Mouse (Mus musculus): Measurements from ENCODE around the gene Foxp2. TPM values are rescaled to one million over a fixed set of nuclear protein-coding genes. Genes with fewer than 3 reads are reported as not detected.

The Foxp2 gene
- polyA plus RNA-seq, 1 experiment from 2014 or later, result 33.7 TPM

DNA sequence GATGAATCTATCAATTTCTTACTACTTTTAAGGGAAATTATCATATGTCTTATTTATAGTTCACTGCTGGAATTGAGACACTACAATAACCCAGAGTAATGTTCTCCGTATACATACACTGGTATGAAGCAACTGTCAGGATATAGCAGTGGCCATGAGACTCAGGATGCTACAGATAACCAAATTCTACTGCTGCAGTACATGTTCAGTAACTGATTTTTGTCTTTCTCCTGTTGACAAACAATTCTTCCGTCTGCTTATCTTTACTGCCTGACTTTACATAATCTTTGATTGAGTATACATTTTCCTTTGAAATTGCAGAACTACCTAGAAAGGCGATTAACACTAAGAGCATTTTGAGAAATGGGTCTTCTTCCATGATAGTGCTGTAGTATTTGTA lies 127.3 kb downstream of the Foxp2 start:
- H3K4me1 ChIP-seq (ENCODE audit: control insufficient read depth, insufficient read depth, low read length), result no peaks in the 10 kb centered on the region
- no peak overlapping the region for H3K27ac ChIP-seq (ENCODE audit: low read length)

DNA sequence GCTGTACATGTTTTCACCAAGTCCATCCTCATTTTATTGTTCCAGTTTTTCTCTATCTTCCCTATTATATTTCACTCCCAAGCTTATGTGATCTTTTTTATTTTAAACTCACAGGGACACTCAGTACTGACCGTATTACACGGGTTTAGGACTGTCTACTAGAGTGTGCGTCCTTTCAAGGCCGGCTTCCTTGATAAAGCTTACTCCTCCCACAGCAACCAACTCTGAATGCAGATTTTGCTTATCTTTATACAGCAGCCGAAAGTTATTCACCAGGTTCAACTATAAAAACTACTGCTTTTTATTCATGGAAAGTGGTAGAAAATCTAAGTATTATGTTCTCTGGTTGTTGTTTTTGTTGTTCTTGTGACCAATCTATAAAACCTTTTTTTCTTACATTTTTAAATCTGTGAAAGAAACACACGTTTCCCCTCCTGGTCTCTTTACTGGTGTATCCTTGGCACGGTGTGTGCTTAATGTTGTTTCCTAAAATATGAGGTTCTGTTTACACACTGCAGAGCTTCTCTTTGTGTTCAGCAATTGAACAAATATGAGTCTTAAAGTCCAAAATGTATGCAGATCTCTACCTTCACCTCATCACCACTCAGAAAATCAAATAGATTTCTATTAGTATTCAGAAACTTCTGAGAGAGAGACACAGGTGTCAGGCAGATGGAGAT lies 128.4 kb downstream of the Foxp2 start:
- H3K4me2 ChIP-seq (ENCODE audit: low read depth, low read length), result no peak overlapping the region
- H3K36me3 ChIP-seq (ENCODE audit: control insufficient read depth, insufficient read depth, low read length), result no peaks in the 10 kb centered on the region
- no peaks in the 10 kb centered on the region for H3K4me1 ChIP-seq (ENCODE audit: control insufficient read depth, insufficient read depth, low read length)
- ATAC-seq (ENCODE audit: insufficient read depth, low FRiP score), result no peak
- no peak overlapping the region for H3K27ac ChIP-seq (ENCODE audit: low read length)
- no peak overlapping the region for H3K9ac ChIP-seq (ENCODE audit: low read length)
- no peak overlapping the region for H3K4me3 ChIP-seq (replicated peaks; ENCODE audit: low read length)
- H3K9me3 ChIP-seq (replicated peaks; ENCODE audit: control insufficient read depth, low read length), result no peaks in the 10 kb centered on the region
- H3K27me3 ChIP-seq (ENCODE audit: control insufficient read depth, insufficient read depth, low read length), result no peaks in the 10 kb centered on the region
- 64% methylated on average over 7 of the region's 7 CpGs for WGBS

More for the DNA sequence above, 127.3 kb downstream of the Foxp2 start:
- Histone ChIP-seq H3K36me3 (ENCODE audit: control insufficient read depth, insufficient read depth, low read length) (no peaks in the 10 kb centered on the region), H3K4me3 (replicated peaks; ENCODE audit: low read length) (no peak overlapping the region), H3K4me2 (ENCODE audit: low read depth, low read length) (no peak overlapping the region), H3K9me3 (replicated peaks; ENCODE audit: control insufficient read depth, low read length) (no peaks in the 10 kb centered on the region), H3K9ac (ENCODE audit: low read length) (no peak overlapping the region), H3K27me3 (ENCODE audit: control insufficient read depth, insufficient read depth, low read length) (no peaks in the 10 kb centered on the region)
- WGBS, result 81% methylated on average over 3 of the region's 3 CpGs
- no peak for ATAC-seq (ENCODE audit: insufficient read depth, low FRiP score)

DNA sequence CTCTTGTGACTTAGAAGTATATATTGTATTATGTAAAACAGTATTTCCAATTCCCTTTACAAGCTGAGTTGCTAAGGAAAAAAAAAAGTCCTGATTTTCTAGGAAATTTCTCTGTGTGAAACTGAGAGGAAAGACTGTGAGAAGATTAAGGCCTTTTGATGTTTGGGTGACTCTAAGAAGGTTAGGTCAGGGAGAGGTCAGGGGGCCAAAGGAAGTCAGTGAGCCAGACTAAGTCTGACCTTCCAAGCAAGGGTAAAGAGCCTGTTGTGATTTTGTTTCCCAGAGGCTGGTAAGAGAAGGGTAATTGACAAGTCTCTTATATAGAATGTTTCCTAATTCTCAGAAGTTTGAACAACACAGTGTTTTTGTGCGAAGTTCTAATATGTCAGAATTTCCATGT lies 162.1 kb downstream of the Foxp2 start:
- H3K9me3 ChIP-seq (replicated peaks; ENCODE audit: control insufficient read depth, low read length), result no peaks in the 10 kb centered on the region
- no peaks in the 10 kb centered on the region for H3K27me3 ChIP-seq (ENCODE audit: control insufficient read depth, insufficient read depth, low read length)
- WGBS, result 77% methylated on average over 1 of the region's 1 CpGs
- no peak for ATAC-seq (ENCODE audit: insufficient read depth, low FRiP score)
- H3K36me3 ChIP-seq (ENCODE audit: control insufficient read depth, insufficient read depth, low read length), result no peaks in the 10 kb centered on the region
- no peak overlapping the region for H3K9ac ChIP-seq (ENCODE audit: low read length)
- H3K4me2 ChIP-seq (ENCODE audit: low read depth, low read length), result no peak overlapping the region
- no peak overlapping the region for H3K4me3 ChIP-seq (replicated peaks; ENCODE audit: low read length)
- no peak overlapping the region for H3K27ac ChIP-seq (ENCODE audit: low read length)
- 0 out of 2 replicates have a peak, but pooled peaks cover 3% of the 10 kb centered on the region for H3K4me1 ChIP-seq (ENCODE audit: control insufficient read depth, insufficient read depth, low read length)

DNA sequence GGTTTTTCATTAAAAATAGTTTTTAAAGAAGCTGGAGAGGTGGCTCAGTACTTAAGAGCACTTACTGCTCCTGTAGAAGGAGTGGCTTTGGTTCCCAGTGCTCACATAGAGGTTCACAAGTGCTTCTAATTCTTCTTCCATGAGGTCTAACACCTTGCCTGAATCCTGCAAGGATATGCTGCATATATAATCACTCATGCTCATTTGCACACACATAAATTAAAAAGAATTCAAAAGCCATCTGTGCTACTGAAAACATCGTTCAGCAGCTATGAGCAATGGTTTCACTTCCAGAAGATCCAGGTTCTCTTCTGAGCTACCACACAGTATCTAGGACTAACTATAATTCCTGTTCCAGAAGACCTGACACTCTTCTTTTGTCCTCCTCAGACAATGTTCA lies 200.4 kb downstream of the Foxp2 start:
- no peak for ATAC-seq (ENCODE audit: insufficient read depth, low FRiP score)
- Histone ChIP-seq H3K4me3 (replicated peaks; ENCODE audit: low read length) (no peak overlapping the region), H3K4me1 (ENCODE audit: control insufficient read depth, insufficient read depth, low read length) (no peaks in the 10 kb centered on the region), H3K27ac (ENCODE audit: low read length) (no peak overlapping the region), H3K4me2 (ENCODE audit: low read depth, low read length) (no peak overlapping the region), H3K27me3 (ENCODE audit: control insufficient read depth, insufficient read depth, low read length) (no peaks in the 10 kb centered on the region), H3K9ac (ENCODE audit: low read length) (no peak overlapping the region), H3K9me3 (replicated peaks; ENCODE audit: control insufficient read depth, low read length) (no peaks in the 10 kb centered on the region), H3K36me3 (ENCODE audit: control insufficient read depth, insufficient read depth, low read length) (no peaks in the 10 kb centered on the region)
- 78% methylated on average over 1 of the region's 1 CpGs for WGBS

DNA sequence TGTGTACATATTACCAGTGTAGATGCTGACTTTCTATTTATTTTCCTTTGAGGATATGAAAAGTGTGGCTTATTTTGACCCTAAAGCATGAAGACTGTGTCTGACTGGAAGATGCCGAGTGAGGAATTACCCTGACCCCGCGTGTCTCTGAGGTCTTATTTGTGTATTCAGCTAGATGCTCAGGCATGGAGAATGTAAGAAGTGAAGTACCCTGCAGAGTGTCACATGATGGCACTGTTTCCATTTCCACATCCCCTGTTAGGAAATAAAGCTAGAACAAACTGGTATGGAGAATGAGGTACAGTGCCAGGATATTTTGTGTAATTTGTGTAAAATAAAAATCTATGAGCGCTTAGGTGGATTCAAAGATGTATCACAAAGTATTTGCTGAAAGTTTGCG lies 219.8 kb downstream of the Foxp2 start:
- no peaks in the 10 kb centered on the region for H3K9me3 ChIP-seq (replicated peaks; ENCODE audit: control insufficient read depth, low read length)
- no peaks in the 10 kb centered on the region for H3K4me1 ChIP-seq (ENCODE audit: control insufficient read depth, insufficient read depth, low read length)
- H3K27ac ChIP-seq (ENCODE audit: low read length), result no peak overlapping the region
- H3K27me3 ChIP-seq (ENCODE audit: control insufficient read depth, insufficient read depth, low read length), result no peaks in the 10 kb centered on the region
- 62% methylated on average over 5 of the region's 5 CpGs for WGBS
- ATAC-seq (ENCODE audit: insufficient read depth, low FRiP score), result no peak
- no peaks in the 10 kb centered on the region for H3K36me3 ChIP-seq (ENCODE audit: control insufficient read depth, insufficient read depth, low read length)
- no peak overlapping the region for H3K4me3 ChIP-seq (replicated peaks; ENCODE audit: low read length)
- H3K4me2 ChIP-seq (ENCODE audit: low read depth, low read length), result no peak overlapping the region
- H3K9ac ChIP-seq (ENCODE audit: low read length), result no peak overlapping the region

DNA sequence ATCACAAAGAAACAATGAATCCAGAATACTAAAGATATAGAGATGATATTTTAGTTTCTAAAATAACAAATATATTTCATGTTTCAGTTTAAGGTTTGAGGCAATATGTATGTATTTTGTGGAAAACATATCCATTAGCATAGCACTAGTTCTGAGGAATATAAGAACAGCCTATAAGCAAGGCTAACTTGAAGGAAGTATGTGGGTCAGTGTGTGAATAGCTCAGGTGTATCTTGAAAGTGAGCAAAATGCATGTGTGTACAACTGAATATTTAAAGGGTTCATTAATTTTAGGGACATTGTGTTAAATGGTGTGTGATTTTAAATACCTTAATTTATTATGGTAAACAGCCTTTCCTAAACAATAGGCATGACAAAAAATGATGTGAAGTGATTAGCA lies 220.2 kb downstream of the Foxp2 start:
- Histone ChIP-seq H3K9me3 (replicated peaks; ENCODE audit: control insufficient read depth, low read length) (no peaks in the 10 kb centered on the region), H3K4me1 (ENCODE audit: control insufficient read depth, insufficient read depth, low read length) (no peaks in the 10 kb centered on the region), H3K27ac (ENCODE audit: low read length) (no peak overlapping the region), H3K9ac (ENCODE audit: low read length) (no peak overlapping the region), H3K4me2 (ENCODE audit: low read depth, low read length) (no peak overlapping the region), H3K4me3 (replicated peaks; ENCODE audit: low read length) (no peak overlapping the region), H3K36me3 (ENCODE audit: control insufficient read depth, insufficient read depth, low read length) (no peaks in the 10 kb centered on the region), H3K27me3 (ENCODE audit: control insufficient read depth, insufficient read depth, low read length) (no peaks in the 10 kb centered on the region)
- ATAC-seq (ENCODE audit: insufficient read depth, low FRiP score), result no peak

DNA sequence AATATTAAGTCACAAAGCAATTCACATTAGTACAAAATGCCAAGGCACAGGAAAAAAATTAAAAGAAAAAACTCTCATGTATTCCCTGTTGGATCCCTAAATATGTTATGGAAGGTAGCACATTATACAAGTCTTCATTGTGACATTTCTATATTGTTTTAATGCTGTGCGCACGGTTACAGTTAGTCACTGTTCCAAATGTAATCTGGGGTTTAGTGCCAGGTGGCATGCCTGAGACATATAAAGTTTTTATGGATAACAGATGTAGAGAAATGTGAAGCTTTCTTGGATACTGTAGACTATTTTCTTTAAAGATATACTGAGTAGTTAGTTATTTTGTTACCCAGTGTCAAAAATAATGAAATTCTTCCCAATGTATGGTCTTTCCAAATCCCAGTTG lies 229.0 kb downstream of the Foxp2 start:
- 89% methylated on average over 2 of the region's 2 CpGs for WGBS
- Histone ChIP-seq H3K9ac (ENCODE audit: low read length) (no peak overlapping the region), H3K27me3 (ENCODE audit: control insufficient read depth, insufficient read depth, low read length) (no peaks in the 10 kb centered on the region), H3K4me1 (ENCODE audit: control insufficient read depth, insufficient read depth, low read length) (no peaks in the 10 kb centered on the region), H3K4me3 (replicated peaks; ENCODE audit: low read length) (no peak overlapping the region), H3K27ac (ENCODE audit: low read length) (no peak overlapping the region), H3K36me3 (ENCODE audit: control insufficient read depth, insufficient read depth, low read length) (no peaks in the 10 kb centered on the region), H3K4me2 (ENCODE audit: low read depth, low read length) (no peak overlapping the region), H3K9me3 (replicated peaks; ENCODE audit: control insufficient read depth, low read length) (no peaks in the 10 kb centered on the region)
- no peak for ATAC-seq (ENCODE audit: insufficient read depth, low FRiP score)

DNA sequence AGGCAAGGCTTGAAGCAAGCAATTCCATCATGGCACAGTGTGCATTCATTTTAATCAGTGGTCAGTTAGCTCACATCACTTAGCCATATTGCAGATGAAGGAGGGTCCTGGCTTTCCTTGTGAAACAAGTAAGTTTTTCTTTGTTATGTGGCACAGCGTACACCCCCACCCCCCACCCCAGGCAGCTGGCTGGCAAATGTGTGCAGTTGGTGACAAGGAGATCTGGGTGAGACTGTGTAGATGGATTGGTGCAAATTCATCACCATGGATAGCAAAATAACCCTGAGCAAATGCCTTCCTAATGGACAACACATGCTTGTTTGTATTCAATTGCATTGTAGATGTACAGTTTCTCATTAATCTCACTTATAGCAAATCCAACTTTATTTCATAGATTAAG lies 240.9 kb downstream of the Foxp2 start:
- Histone ChIP-seq H3K36me3 (ENCODE audit: control insufficient read depth, insufficient read depth, low read length) (no peaks in the 10 kb centered on the region), H3K9me3 (replicated peaks; ENCODE audit: control insufficient read depth, low read length) (no peaks in the 10 kb centered on the region), H3K27ac (ENCODE audit: low read length) (no peak overlapping the region), H3K4me1 (ENCODE audit: control insufficient read depth, insufficient read depth, low read length) (no peaks in the 10 kb centered on the region), H3K4me3 (replicated peaks; ENCODE audit: low read length) (no peak overlapping the region), H3K9ac (ENCODE audit: low read length) (no peak overlapping the region), H3K27me3 (ENCODE audit: control insufficient read depth, insufficient read depth, low read length) (no peaks in the 10 kb centered on the region), H3K4me2 (ENCODE audit: low read depth, low read length) (no peak overlapping the region)
- ATAC-seq (ENCODE audit: insufficient read depth, low FRiP score), result no peak
- WGBS, result 83% methylated on average over 1 of the region's 1 CpGs

DNA sequence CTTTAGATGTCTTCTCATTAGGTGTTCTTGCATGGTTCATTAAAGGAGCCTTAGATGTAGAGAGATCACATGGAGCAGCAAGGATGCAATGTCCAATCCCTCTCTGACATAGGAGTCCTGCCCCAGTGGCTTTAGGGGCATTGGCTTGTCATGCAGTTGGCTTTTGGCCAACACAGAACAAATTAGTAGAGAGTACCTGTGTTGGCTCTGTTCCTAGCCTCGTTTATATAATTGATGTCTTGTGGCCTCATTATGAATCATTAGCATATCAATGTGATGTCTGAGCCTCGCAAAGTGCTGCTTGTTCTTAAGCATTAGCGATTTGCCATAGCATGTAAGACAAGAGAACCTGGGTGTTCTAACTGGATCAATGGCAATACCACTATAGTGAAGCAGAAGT lies 250.5 kb downstream of the Foxp2 start:
- Histone ChIP-seq H3K9ac (ENCODE audit: low read length) (no peak overlapping the region), H3K4me3 (replicated peaks; ENCODE audit: low read length) (no peak overlapping the region), H3K27ac (ENCODE audit: low read length) (no peak overlapping the region), H3K9me3 (replicated peaks; ENCODE audit: control insufficient read depth, low read length) (no peaks in the 10 kb centered on the region), H3K27me3 (ENCODE audit: control insufficient read depth, insufficient read depth, low read length) (no peaks in the 10 kb centered on the region), H3K4me2 (ENCODE audit: low read depth, low read length) (no peak overlapping the region), H3K36me3 (ENCODE audit: control insufficient read depth, insufficient read depth, low read length) (no peaks in the 10 kb centered on the region), H3K4me1 (ENCODE audit: control insufficient read depth, insufficient read depth, low read length) (no peaks in the 10 kb centered on the region)
- ATAC-seq (ENCODE audit: insufficient read depth, low FRiP score), result no peak
- 76% methylated on average over 3 of the region's 3 CpGs for WGBS

Measured in stomach, embryonic 16.5 days (tissue).